8 mouse cellular contexts compared by ENCODE assay signal in the genomic region with DNA sequence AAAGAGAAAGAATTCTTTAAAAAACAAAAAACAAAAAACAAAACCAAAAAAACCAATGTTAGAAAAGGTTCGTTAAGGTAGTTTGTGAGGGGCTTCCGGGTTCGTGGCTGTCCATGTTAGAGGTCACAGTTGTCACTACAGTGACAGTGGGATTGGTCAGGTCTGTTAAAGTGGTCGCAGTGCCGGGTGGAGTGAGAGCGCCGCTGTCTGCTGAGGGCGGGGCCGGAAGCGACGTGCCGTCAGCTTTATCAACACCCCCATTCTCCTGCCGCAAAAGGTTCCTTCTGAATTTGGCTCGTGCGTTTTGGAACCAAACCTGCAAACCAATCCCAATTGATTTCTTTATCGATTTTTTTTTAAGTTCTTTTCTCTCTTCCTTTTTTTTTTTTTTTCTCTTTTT. TPM values are rescaled to one million over a fixed set of nuclear protein-coding genes. Genes with fewer than 3 reads are reported as not detected.
A peak's percentile ranks its signal among the peaks of the same experiment; 100 is the strongest.
DNase-seq lines count a peak whose midpoint lies in the region; ATAC-seq lines count a peak whose summit lies in the region.

No protein-coding gene starts in this region.

- H3K27ac ChIP-seq in kidney, embryonic 14.5 days (ENCODE audit: low read depth, low read length) = no peak overlapping the region
- no peak overlapping the region for H3K27ac ChIP-seq in hindbrain, embryonic 14.5 days

- ATAC-seq in kidney, embryonic 14.5 days (ENCODE audit: low FRiP score, low TSS enrichment) = no peak
- ATAC-seq in hindbrain, embryonic 14.5 days (ENCODE audit: low FRiP score) = no peak

- WGBS in kidney, embryonic 14.5 days = under 1% methylated on average over 16 of the region's 16 CpGs
- under 1% methylated on average over 16 of the region's 16 CpGs for WGBS in hindbrain, embryonic 14.5 days

- no peak overlapping the region for H3K9ac ChIP-seq in kidney, embryonic 14.5 days (ENCODE audit: low read depth, low read length)
- H3K9ac ChIP-seq in hindbrain, embryonic 14.5 days = no peak overlapping the region

- H3K4me3 ChIP-seq in kidney, embryonic 14.5 days (ENCODE audit: low read length) = peak overlapping the region; percentile 23; the same call in 1 of the 2 replicates
- H3K4me3 ChIP-seq in hindbrain, embryonic 14.5 days (replicated peaks; ENCODE audit: low read length) = peak overlapping the region; percentile 23

- no peaks in the 10 kb centered on the region for H3K36me3 ChIP-seq in kidney, embryonic 14.5 days (ENCODE audit: control insufficient read depth, insufficient read depth, low read length)
- H3K36me3 ChIP-seq in hindbrain, embryonic 14.5 days (replicated peaks; ENCODE audit: control insufficient read depth, insufficient read depth) = no peaks in the 10 kb centered on the region

- peaks cover 55% of the 10 kb centered on the region for H3K27me3 ChIP-seq in kidney, embryonic 14.5 days (ENCODE audit: control insufficient read depth, insufficient read depth, low read length)
- peaks cover 51% of the 10 kb centered on the region for H3K27me3 ChIP-seq in hindbrain, embryonic 14.5 days (ENCODE audit: control insufficient read depth, insufficient read depth, low read length)

- H3K4me1 ChIP-seq in kidney, embryonic 14.5 days (ENCODE audit: control insufficient read depth, insufficient read depth, low read length) = no peaks in the 10 kb centered on the region
- H3K4me1 ChIP-seq in hindbrain, embryonic 14.5 days (replicated peaks; ENCODE audit: control insufficient read depth, insufficient read depth, low read length) = no peaks in the 10 kb centered on the region

- peak overlapping the region; percentile 39 for H3K4me2 ChIP-seq in kidney, embryonic 14.5 days (replicated peaks; ENCODE audit: low read depth, low read length)
- peak overlapping the region; percentile 51 for H3K4me2 ChIP-seq in hindbrain, embryonic 14.5 days (replicated peaks)

- no peak for DNase-seq in kidney, postnatal 10 days
- DNase-seq in embryo, embryonic 10.5 days (ENCODE audit: low spot score) = peak; percentile 80
- DNase-seq in hindbrain, embryonic 14.5 days (ENCODE audit: low spot score) = no peak
- DNase-seq in mesoderm, embryonic 11.5 days (ENCODE audit: low read depth, low spot score) = peak; percentile 61
- DNase-seq in thymus, postnatal 4 days = peak; percentile 63
- DNase-seq in frontal cortex, postnatal 36 days (ENCODE audit: low spot score in 2 of 2) = no peak
- no peak for DNase-seq in Muller cell, postnatal 12 days (ENCODE audit: inconsistent ontology term)

- no peaks in the 10 kb centered on the region for H3K9me3 ChIP-seq in kidney, embryonic 14.5 days (ENCODE audit: control insufficient read depth, low read length)
- H3K9me3 ChIP-seq in hindbrain, embryonic 14.5 days (ENCODE audit: control insufficient read depth, low read length) = no peaks in the 10 kb centered on the region

RNA-seq across cellular contexts. Expression of gene Lhx9, which starts 17.1 kb away (rescaled TPM):
- 0.07 TPM in 1 of 2 replicates, not detected in the other for polyA plus RNA-seq in kidney, embryonic 14.5 days (2014; fragmentation: Nextera tagmentation; extraction: Ambion mirVana)
- polyA plus RNA-seq in hindbrain, embryonic 14.5 days (2014; fragmentation: Nextera tagmentation; extraction: Ambion mirVana) = 9.5 and 18.5 TPM in 2 replicates

RNA-seq across cellular contexts. Expression of gene 2310009B15Rik, which starts 25.3 kb away (rescaled TPM):
- 47.8 and 58.4 TPM in 2 replicates for polyA plus RNA-seq in kidney, embryonic 14.5 days (2014; fragmentation: Nextera tagmentation; extraction: Ambion mirVana)
- polyA plus RNA-seq in hindbrain, embryonic 14.5 days (2014; fragmentation: Nextera tagmentation; extraction: Ambion mirVana) = 32.5 and 37.1 TPM in 2 replicates

Comparison
In these comparisons a context has a peak if more than half of its experiments do, and no peak if none do; other contexts are left out.
1. DNase-seq: peak in embryo, embryonic 10.5 days (single experiment), mesoderm, embryonic 11.5 days (single experiment) and thymus, postnatal 4 days (single experiment); none in kidney, postnatal 10 days (single experiment), hindbrain, embryonic 14.5 days (single experiment), frontal cortex, postnatal 36 days (0 of 2) and Muller cell, postnatal 12 days (single experiment).